Mouse (Mus musculus) heart, postnatal 4 days (tissue): ENCODE measurements at regions not wholly inside any gene's neighbourhood (a gene's known extent, or its start where the extent isn't known, plus 50 kb on each side); places are given as distances from the start of the nearest gene placed in this dataset.

ENCODE experiments used
- DNase-seq: peaks from one replicate; pipeline ENCODE4 v3.0.0; 2021

- DNase-seq = no peak
These were observed 98.8 kb upstream of the Vash1 start for GRCm38 (mm10) chr12:86579716-86580115.

- no peak for DNase-seq
These were observed 98.3 kb upstream of the Vash1 start for GRCm38 (mm10) chr12:86580132-86580718.

DNA sequence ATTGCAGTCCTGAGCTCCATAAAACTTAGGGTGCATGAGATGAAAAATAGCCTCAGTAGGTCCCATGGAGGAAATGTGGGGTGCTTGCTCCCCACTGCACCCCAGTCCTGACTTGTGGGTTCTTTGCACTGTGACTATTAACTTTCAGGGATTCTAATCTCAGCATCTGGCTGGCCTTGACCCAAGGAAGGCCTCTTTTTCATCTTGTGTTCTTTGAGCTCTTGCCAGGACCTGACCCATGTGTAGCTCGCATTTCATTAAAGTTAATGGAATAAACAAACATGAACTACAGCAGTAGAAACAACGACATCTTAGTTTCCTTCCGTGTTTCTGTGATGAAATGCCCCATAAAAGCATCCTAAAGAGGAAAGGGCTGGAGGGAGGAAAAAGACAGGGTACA lies 96.4 kb upstream of the Vash1 start:
- no peak for DNase-seq

- DNase-seq = no peak
These were observed 90.5 kb upstream of the Vash1 start for GRCm38 (mm10) chr12:86588010-86588409.

DNA sequence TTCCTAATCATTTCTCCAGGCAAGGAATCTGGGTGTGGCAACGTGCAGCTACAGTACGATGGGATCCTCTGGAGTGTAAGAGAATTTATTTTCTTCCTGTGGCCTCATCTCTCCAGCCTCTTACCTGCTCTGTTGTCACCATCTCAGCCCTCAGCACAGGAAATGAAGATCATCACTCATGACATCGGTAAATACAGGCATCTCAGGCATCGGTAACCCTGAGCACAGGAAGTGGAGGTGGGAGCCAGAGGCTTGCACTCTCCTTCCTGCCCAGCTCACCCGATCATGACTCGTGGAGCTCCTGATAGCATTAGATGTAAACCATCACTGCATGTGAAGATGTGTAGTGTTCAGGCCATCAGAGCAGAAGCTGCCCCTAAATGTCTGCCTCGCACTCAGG lies 86.0 kb upstream of the Vash1 start:
- DNase-seq = no peak

GRCm38 (mm10) chr12:86594647-86595046 lies 83.9 kb upstream of the Vash1 start:
- DNase-seq = no peak

- DNase-seq = no peak
These were observed 78.5 kb upstream of the Vash1 start for GRCm38 (mm10) chr12:86600041-86600440.

DNA sequence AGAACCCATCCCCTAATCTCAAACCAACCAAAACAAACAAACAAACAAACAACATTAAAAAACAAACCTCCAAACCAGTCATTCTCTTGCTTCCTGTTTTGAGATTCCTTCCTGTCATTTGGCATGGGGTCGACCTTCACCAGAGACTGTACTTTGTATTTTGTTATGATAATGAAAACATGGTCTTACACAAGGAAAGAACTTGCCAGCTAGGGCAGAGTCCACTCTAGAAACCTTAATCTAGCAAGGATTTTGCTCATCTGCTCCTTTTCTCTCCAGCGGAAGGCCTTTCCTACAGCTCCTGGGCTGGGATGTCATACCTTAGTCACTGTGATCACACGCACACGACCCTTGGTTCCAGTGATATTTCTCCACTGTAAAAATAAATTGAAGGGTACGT lies 75.0 kb upstream of the Vash1 start:
- no peak for DNase-seq

DNA sequence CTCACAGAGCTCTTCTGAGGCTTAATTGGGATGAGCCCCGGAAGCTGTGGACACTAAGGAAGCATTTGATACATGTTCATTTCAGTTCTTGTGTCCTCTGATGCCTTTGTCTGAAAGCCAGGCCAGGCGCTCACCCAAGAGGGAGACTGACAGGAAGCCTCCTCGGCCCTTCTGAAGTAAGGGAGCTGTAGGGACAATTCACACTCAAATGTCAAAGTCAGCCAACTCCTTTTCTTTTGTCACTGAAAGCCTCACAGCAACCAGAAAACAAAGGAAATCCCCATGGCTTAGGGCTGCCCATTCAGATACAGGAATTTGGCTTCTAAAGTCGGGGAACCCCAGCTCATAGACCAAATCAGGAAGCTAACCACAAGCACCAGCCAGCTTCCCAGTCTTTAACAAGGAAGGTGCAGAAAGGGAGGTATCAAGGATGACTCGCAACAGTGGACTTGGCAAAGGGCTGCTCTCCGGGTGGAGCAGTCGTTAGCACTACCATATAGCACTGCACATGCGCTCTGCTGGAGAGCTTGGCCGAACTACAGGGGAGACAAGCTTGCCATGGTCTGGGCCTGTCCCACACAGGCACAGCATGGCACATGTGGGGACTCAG lies 66.0 kb upstream of the Vash1 start:
- DNase-seq = peak; percentile 48

GRCm38 (mm10) chr12:86614156-86614555 lies 64.3 kb upstream of the Vash1 start:
- peak; percentile 74 for DNase-seq

DNA sequence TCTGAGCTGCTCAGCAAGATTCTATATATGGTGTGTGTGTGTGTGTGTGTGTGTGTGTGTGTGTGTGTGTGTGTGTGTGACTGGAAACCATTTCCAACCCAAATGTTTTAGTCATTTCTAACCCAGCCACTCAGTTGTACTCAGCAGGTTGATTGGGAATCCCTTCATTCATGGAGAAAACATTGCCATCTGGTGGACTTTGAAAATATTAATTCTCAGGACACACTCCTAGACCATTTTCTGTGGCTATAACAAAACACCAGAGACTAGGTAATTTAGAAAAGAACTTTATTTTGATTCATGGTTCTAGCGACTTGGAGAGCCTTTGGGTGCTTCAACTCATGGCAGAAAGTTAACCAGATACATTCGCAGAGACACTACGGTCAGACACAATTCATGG lies 62.2 kb upstream of the Vash1 start:
- no peak for DNase-seq

GRCm38 (mm10) chr12:86624195-86624594 lies 54.3 kb upstream of the Vash1 start:
- no peak for DNase-seq

DNA sequence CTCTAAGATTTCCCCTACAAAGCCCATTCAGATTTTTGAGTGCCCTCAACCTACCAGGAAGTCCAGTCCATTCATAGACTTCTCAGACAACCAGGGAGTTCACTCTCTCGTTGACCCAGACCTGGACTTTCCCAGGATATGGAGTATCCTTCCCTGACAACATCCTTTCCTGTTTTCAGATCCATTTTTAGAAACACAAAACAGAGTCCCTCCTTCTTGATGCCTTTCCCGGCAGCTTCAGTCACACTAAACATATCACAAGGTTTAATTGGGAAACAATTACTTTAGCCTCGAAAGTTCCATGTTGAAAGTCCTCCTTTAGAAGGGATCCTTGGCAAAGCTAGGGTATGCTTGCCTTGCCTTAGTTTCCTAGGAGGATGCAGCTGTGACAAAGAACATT lies 51.8 kb upstream of the Vash1 start:
- DNase-seq = no peak

- no peak for DNase-seq
These were observed 50.3 kb upstream of the Vash1 start for GRCm38 (mm10) chr12:86628050-86628782.
